Mouse (Mus musculus): ENCODE results near the gene Rgsl1.
"Not testable (repeated sequence)": the region's sequence is repeated elsewhere in the genome, so short reads cannot be mapped to it uniquely, and the experiment has no call there.

Gene Rgsl1

GRCm38 (mm10) chr1:153776257-153776656 lies 67.7 kb downstream of the Rgsl1 start:
- CTCF ChIA-PET = no interaction called here

GRCm38 (mm10) chr1:153775174-153775573 lies 68.8 kb downstream of the Rgsl1 start:
- CTCF ChIA-PET = no interaction called here

- CTCF ChIA-PET = no interaction called here
Observed at GRCm38 (mm10) chr1:153770776-153771167, 73.2 kb downstream of the Rgsl1 start.

GRCm38 (mm10) chr1:153769998-153770775 lies 73.8 kb downstream of the Rgsl1 start:
- CTCF ChIA-PET = no interaction called here

- CTCF ChIA-PET = not testable (repeated sequence)
Observed at GRCm38 (mm10) chr1:153769571-153769970, 74.4 kb downstream of the Rgsl1 start.

DNA sequence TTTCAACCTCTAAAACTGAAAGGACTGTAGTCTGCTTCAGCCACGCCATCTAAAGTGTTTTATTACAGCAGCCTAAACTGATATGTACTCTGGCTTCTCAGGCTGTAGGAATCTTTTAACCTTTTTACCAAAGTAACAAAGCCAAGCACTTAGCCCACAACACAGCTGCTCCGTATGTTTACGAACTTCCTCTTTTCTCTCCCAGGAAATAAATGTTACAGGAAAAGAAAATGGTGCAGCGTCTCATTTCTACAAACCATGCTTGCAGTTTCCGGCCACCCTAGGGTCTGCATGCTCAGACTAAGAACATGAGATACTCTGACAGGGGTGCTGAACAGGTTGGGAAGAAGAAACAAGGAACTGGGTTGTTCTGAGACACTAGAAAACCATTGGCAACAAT lies 75.5 kb downstream of the Rgsl1 start:
- CTCF ChIA-PET = no interaction called here

DNA sequence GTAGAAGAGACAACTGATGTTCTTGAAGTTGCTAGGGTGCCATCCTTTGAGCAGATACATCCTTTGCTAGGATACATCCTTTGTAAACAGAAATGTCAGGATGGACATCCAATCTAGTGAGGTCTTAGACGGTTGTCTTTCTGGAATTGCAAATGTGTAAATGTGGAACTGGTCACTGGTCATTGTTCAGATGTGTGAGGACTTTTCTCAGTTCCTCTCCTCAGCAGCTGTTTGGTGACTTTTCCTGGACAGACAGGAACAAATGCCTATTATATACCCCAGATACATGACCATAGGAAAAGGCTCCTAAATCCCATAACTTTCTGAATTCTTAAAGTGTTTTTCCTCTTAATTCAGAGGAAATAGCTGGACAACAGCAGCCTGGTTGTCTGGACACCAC lies 76.7 kb downstream of the Rgsl1 start:
- CTCF ChIA-PET = no interaction called here

DNA sequence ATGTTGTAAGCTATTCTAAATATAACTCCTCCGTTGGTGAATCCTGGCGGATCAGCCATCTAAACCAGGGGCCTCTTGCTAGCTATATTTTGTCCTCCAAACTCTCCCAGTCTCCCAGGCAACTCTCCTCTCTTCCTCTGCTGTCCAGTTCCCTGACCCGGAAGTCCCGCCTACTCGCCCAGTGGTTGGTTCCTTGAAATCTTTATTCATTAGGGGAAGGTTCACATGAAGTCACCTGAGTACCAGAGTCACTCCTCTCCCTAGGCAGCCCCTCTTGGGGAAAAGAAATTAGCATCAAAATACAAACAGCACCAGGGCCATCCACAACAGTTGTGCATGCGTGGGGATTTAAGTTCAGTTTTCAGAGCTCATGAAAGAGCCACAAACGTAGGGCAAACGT lies 77.6 kb downstream of the Rgsl1 start:
- CTCF ChIA-PET = no interaction called here

DNA sequence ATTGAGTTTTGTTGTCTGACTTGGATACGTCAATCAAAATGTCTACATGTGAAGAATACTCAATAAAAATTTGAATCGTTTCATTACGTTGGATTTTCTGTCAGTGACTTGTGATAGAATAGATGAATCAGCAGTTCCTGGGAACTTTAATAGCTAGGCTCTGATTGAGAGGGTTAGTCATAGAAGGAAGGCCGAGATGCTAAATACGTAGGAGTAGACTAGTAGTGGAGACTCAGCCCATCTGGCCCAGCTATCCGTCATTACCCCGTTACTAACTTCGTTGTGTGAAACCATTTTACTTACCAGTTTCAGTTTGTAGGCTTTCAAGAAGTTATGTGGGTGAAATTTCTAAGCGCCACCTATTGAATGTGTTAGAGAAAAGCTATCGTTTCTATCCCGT lies 79.8 kb downstream of the Rgsl1 start:
- CTCF ChIA-PET = no interaction called here

- CTCF ChIA-PET = no interaction called here
Observed at GRCm38 (mm10) chr1:153753725-153754464, 90.0 kb downstream of the Rgsl1 start.

GRCm38 (mm10) chr1:153752521-153752920 lies 91.4 kb downstream of the Rgsl1 start:
- CTCF ChIA-PET = interaction anchor here (0.7 to 1.2 kb wide), 2 partner anchors 11 to 244 kb away, joined by 3 read pairs; no protein-coding TSS in a partner anchor

GRCm38 (mm10) chr1:153751763-153752301 lies 92.1 kb downstream of the Rgsl1 start:
- CTCF ChIA-PET = interaction anchor here (0.7 to 1.2 kb wide), 2 partner anchors 11 to 243 kb away, joined by 3 read pairs; no protein-coding TSS in a partner anchor

DNA sequence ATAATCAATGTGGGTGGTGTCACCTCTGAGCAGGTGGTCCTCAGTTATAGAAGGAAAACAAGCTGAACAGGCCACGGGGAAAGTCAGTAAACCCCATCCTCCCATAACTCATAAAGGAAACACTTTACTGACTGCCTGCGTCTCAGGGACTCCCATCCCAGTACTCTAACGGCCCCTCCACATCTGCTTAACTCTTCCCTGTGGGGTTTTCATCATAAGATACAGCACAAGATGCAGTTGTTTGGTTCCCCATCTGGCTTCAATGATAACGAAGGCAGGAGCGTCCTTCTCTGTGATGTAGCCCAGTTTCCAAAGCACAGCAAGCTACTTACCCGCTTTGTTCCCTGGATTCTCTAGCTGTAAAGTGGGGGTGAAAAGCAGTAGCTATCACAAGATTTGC lies 93.9 kb downstream of the Rgsl1 start:
- CTCF ChIA-PET = no interaction called here

GRCm38 (mm10) chr1:153749211-153749801 lies 94.6 kb downstream of the Rgsl1 start, which contains the start of gene Rnasel:
Rnasel (plus strand) TSS chr1:153749426.
- CTCF ChIA-PET = no interaction called here

GRCm38 (mm10) chr1:153748549-153748948 lies 95.4 kb downstream of the Rgsl1 start:
- CTCF ChIA-PET = interaction anchor here (0.5 kb wide), 1 partner anchor 581 kb away, joined by 10 read pairs; no protein-coding TSS in a partner anchor

- CTCF ChIA-PET = no interaction called here
Observed at GRCm38 (mm10) chr1:153747861-153748530, 95.9 kb downstream of the Rgsl1 start.

- CTCF ChIA-PET = interaction anchor here (0.6 to 0.9 kb wide), 2 partner anchors 151 to 189 kb away, joined by 3 to 5 read pairs; no protein-coding TSS in a partner anchor
Observed at GRCm38 (mm10) chr1:153746728-153747127, 97.2 kb downstream of the Rgsl1 start.

DNA sequence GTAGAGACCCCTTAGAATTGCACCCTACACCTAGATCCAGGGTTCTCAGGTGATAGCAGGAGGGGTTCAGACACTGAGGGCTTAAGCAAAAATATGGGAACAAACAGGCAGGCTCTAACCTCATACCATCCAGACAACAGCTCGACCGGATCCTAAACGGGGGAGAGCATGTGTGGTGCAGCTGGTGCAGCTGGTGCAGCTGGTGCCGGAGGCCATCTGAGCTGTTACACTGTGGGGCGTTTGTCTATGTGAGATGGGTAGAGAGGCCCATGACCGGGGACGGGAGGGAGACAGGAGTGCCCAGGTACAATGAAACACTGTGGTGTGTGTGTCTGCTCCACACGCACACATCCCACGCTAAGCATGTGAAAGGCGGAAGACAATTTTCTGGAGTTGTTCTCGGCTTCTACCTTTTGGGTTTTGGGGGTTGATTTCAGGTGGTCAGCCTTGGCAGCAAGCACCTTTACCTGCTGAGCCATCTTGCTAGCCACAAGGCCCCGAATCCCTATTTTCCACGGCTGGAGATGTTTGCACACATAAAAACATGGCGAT lies 97.7 kb downstream of the Rgsl1 start:
- CTCF ChIA-PET = interaction anchor here (0.6 kb wide), 1 partner anchor 1434 kb away, joined by 5 read pairs; no protein-coding TSS in a partner anchor

DNA sequence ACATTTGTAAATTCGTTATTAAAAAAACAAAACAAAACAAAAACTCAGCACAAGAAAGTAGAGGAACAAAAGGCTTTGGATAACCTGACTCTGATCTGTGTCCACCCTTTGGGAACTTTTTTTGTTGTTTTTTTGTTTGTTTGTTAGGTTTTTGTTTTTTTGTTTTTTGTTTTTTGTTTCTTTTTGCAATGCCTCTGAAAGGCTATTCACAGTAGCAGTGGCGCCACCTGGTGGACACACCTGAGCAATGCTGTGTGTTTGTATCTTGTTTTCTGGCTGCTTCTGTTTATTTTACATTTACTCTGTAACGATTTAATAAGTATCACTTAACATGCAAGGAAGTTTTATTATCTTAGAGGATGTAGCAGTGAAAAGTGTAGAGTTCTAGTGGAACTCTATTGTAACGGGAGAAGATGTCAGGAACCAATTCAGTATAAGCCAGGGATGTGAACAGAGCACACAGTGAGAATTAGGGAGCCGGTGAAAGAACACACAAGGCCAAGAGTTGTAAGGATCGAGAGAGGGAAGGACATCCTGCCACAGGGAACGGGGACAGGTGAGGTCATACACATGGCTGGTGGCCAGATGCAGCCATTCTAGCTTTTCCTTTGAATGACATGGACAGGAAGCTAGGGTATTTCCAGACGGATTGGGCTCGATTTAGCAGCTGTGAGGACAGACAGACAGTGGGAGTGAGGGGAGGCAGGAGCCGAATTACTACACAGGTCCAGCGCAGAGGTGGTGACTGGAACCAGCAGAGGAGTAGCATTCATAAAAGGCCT lies 101.4 kb downstream of the Rgsl1 start:
- CTCF ChIA-PET = interaction anchor here (0.5 to 0.7 kb wide), 2 partner anchors 38 to 188 kb away, joined by 3 read pairs; no protein-coding TSS in a partner anchor

Measured in spleen, embryonic (tissue).